Mouse (Mus musculus) erythroblast, embryonic 14.5 days (primary cell): Measurements from ENCODE around the gene Myof.

ENCODE experiments used
- GATA1 ChIP-seq: IDR thresholded peaks from 2 replicates; pipeline ENCODE4 v1.6.1; 2012; ENCODE audit warnings: low read length, inconsistent platforms, mixed read lengths
- TAL1 ChIP-seq: IDR thresholded peaks from 3 replicates; pipeline ENCODE4 v1.6.1; 2012; ENCODE audit warnings: low read length, inconsistent platforms, mixed read lengths

- TF ChIP-seq TAL1 = no peak
- TF ChIP-seq GATA1 = no peak
Observed at GRCm38 (mm10) chr19:37925323-37925722, 118.1 kb downstream of the Myof start.
